Mouse (Mus musculus): ENCODE measurements around the gene Thyn1. TPM values are rescaled to one million over a fixed set of nuclear protein-coding genes. Genes with fewer than 3 reads are reported as not detected.
A peak's percentile ranks its signal among the peaks of the same experiment; 100 is the strongest.

Thyn1 gene
- polyA plus RNA-seq, 1 experiment from 2014 or later: 155 TPM

DNA sequence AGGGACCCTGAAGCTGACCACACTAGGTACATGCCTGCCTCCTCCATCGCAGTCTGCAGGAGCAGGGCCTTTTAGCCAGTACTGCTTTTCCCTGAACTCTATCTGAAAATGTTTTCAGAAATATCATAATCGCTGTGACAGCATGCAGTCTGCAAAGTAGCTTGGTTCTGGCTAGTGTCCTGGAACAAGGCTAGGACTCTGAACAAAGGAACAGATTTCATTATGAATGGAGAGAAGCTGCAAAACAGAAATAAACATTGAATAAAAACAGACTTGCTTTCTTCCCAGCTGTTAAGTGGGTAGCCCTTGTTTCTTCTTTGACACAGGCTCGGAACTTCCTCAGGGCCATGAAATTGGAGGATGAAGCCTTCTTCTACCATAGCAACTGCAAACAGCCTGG lies 5.7 kb downstream of the Thyn1 start:
- ATAC-seq (ENCODE audit: insufficient number of reproducible peaks, insufficient read depth, low FRiP score, low TSS enrichment): no peak
- 86% methylated on average over 3 of the region's 3 CpGs for WGBS
- Histone ChIP-seq H3K36me3 (peaks cover 67% of the 10 kb centered on the region), H3K4me1 (peaks cover 15% of the 10 kb centered on the region), H3K27ac (no peak overlapping the region), H3K9ac (no peak overlapping the region), H3K4me2 (replicated peaks) (no peak overlapping the region), H3K27me3 (no peaks in the 10 kb centered on the region), H3K9me3 (no peaks in the 10 kb centered on the region), H3K4me3 (no peak overlapping the region)

DNA sequence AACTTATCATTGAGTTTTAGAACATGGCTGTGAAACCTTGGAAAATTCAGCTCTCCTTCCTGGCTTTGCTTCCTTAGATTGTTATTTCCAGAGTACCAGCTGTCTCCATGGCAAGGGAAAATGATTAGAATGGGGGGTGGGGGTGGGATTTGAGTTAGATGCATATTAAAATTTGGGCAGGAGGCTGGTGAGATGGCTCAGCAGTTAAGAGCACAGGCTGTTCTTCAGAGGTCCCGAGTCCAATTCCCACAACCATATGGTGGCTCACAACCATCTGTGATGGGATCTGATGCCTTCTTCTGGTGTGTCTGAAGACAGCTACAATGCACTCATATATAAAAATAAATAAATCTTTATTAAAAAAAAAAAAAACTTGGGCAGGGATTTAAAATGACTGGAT lies 6.4 kb downstream of the Thyn1 start:
- H3K9ac ChIP-seq: no peak overlapping the region
- no peaks in the 10 kb centered on the region for H3K27me3 ChIP-seq
- no peak overlapping the region for H3K27ac ChIP-seq
- ATAC-seq (ENCODE audit: insufficient number of reproducible peaks, insufficient read depth, low FRiP score, low TSS enrichment): no peak
- H3K4me2 ChIP-seq (replicated peaks): no peak overlapping the region
- no peak overlapping the region for H3K4me3 ChIP-seq
- 76% methylated on average over 1 of the region's 1 CpGs for WGBS
- peaks cover 8% of the 10 kb centered on the region for H3K4me1 ChIP-seq
- no peaks in the 10 kb centered on the region for H3K9me3 ChIP-seq
- H3K36me3 ChIP-seq: peaks cover 74% of the 10 kb centered on the region

DNA sequence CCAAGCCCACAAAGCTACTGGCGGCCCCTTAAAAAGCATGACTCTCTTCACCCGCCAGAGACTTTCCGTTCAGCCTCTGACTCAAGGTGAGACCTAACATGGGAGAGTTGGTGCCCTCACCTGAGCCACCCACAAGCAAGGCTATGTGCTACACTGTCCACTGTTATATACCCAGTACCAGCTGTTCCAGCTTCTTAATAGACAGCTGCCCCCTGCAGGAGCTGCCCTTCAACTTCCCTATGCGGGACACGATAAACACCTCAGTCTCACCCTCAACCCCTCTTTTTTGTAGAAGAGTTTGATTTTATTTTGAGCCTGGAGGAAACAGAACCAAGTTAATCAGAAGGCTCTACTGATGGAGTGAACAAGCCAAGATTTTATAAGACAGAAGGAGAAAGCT lies 7.4 kb downstream of the Thyn1 start:
- no peak overlapping the region for H3K9ac ChIP-seq
- ATAC-seq (ENCODE audit: insufficient number of reproducible peaks, insufficient read depth, low FRiP score, low TSS enrichment): no peak
- no peaks in the 10 kb centered on the region for H3K9me3 ChIP-seq
- H3K4me1 ChIP-seq: no peaks in the 10 kb centered on the region
- H3K4me2 ChIP-seq (replicated peaks): no peak overlapping the region
- no peak overlapping the region for H3K27ac ChIP-seq
- H3K27me3 ChIP-seq: no peaks in the 10 kb centered on the region
- H3K36me3 ChIP-seq: peaks cover 83% of the 10 kb centered on the region
- 93% methylated on average over 5 of the region's 5 CpGs for WGBS
- H3K4me3 ChIP-seq: no peak overlapping the region

DNA sequence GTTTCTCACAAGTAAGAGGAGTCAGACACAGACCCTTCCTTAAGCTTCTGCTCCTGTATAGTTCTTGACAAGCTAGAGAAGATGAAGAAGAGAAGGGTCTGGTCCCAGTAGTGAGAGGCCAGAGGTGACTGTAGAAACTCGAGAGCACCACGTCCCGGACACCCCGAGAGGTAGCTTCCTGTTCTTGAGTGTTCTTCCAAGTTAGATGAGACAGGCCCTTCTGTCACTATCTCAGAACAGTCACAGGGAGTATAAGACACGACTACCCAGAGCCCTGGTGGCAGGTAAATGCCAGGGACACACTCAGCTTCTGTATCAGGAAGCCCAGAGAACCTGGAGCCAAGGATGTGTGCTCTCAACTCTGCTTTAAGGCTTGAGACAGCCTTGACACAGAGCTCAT lies 9.7 kb downstream of the Thyn1 start:
- H3K4me2 ChIP-seq (replicated peaks): no peak overlapping the region
- H3K27me3 ChIP-seq: no peaks in the 10 kb centered on the region
- peaks cover 95% of the 10 kb centered on the region for H3K36me3 ChIP-seq
- 79% methylated on average over 5 of the region's 5 CpGs for WGBS
- no peak overlapping the region for H3K9ac ChIP-seq
- no peaks in the 10 kb centered on the region for H3K4me1 ChIP-seq
- no peak overlapping the region for H3K27ac ChIP-seq
- H3K4me3 ChIP-seq: no peak overlapping the region
- ATAC-seq (ENCODE audit: insufficient number of reproducible peaks, insufficient read depth, low FRiP score, low TSS enrichment): no peak
- no peaks in the 10 kb centered on the region for H3K9me3 ChIP-seq

DNA sequence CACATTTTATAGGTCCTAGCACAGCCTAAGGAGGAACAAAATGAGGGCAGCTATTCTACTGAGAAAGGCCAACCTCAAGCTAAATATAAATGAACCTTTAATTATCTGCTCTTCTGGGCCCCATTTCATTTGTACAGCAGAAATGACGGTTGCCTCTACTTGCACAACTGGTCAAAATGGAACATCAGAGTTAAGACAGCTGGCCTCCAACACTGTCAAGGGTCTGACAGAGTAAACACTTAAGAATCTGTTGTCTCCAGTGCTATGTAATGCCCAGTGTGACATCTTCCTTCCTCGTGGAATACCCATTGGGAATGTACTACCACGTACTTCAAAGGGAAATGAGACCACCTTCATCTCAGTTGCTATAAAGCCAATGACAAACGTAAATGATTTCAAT lies 12.1 kb downstream of the Thyn1 start:
- Histone ChIP-seq H3K27ac (no peak overlapping the region), H3K9me3 (no peaks in the 10 kb centered on the region), H3K27me3 (no peaks in the 10 kb centered on the region), H3K4me1 (no peaks in the 10 kb centered on the region), H3K4me3 (no peak overlapping the region), H3K4me2 (replicated peaks) (no peak overlapping the region), H3K36me3 (peaks cover 91% of the 10 kb centered on the region), H3K9ac (no peak overlapping the region)
- 89% methylated on average over 4 of the region's 4 CpGs for WGBS
- no peak for ATAC-seq (ENCODE audit: insufficient number of reproducible peaks, insufficient read depth, low FRiP score, low TSS enrichment)

DNA sequence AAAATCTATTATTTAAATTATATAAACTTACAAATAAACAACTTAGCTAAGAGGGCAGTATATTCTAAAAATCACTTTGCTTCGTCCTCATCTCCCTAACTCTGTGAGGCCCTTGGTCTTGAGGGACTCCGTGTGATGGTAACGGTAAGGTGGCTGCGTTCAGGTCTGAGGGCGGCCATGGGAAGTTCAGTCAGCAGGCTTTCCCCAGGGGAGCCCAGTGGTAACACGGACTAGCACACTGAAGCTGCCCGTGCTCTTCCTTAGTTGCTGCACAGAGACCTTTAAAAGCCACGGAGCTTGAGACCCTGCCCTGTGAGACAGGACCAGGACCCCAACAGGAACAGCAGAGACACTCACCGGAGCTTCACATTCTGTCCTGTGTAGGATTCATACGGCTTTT lies 19.5 kb downstream of the Thyn1 start:
- H3K9ac ChIP-seq: no peak overlapping the region
- 92% methylated on average over 10 of the region's 10 CpGs for WGBS
- ATAC-seq (ENCODE audit: insufficient number of reproducible peaks, insufficient read depth, low FRiP score, low TSS enrichment): no peak
- no peak overlapping the region for H3K27ac ChIP-seq
- H3K4me3 ChIP-seq: no peak overlapping the region
- no peaks in the 10 kb centered on the region for H3K9me3 ChIP-seq
- H3K4me2 ChIP-seq (replicated peaks): no peak overlapping the region
- no peaks in the 10 kb centered on the region for H3K27me3 ChIP-seq
- peaks cover 43% of the 10 kb centered on the region for H3K36me3 ChIP-seq
- H3K4me1 ChIP-seq: no peaks in the 10 kb centered on the region

DNA sequence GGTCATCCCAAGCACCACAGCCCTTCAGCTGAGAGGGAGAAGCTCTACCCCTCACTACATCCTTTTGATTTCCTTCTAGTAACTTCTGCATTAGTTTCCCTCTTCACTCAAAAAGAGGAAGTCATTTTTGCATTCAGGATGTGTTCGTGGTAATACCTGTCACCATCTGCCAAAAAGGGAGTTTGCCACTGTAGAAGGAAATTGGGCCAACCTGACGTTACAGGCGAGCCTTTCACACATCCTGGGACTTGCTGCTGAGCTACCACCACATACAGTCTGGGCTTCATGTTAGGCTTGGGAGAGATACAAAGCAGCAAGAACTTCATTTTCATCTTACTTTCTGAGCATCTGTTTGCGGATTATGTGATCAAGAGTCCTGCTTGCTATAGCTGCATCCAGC lies 24.2 kb downstream of the Thyn1 start:
- peaks cover 12% of the 10 kb centered on the region for H3K36me3 ChIP-seq

DNA sequence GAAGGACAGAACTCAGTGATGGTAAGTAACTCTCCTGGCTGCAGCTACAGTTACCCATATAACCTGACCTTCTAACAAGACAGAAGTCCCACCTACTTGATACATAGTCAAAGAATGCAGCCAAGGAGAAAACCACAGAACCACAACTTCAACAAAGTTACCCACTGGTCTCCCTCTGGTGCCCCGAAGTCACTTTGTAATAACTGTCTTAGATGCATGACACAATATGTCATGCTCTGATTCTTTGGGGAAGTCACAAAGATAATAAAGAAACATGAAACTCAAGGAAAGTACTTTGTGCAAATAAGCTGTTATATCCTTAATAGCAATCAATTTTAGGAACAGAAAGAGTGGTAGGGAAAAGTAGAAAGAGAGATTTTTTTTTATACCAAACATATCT lies 27.2 kb downstream of the Thyn1 start:
- no peak overlapping the region for H3K4me3 ChIP-seq
- ATAC-seq (ENCODE audit: insufficient number of reproducible peaks, insufficient read depth, low FRiP score, low TSS enrichment): no peak
- H3K4me2 ChIP-seq (replicated peaks): no peak overlapping the region; the same call in 1 of the 2 replicates
- no peaks in the 10 kb centered on the region for H3K27me3 ChIP-seq
- H3K27ac ChIP-seq: no peak overlapping the region
- no peak overlapping the region for H3K9ac ChIP-seq
- 0 out of 2 replicates have a peak, but pooled peaks cover 6% of the 10 kb centered on the region for H3K36me3 ChIP-seq
- 88% methylated on average over 1 of the region's 1 CpGs for WGBS
- H3K9me3 ChIP-seq: no peaks in the 10 kb centered on the region
- H3K4me1 ChIP-seq: peaks cover 30% of the 10 kb centered on the region

More for the DNA sequence above, 24.2 kb downstream of the Thyn1 start:
- Histone ChIP-seq H3K27ac (no peak overlapping the region), H3K9me3 (no peaks in the 10 kb centered on the region), H3K4me2 (replicated peaks) (no peak overlapping the region), H3K27me3 (no peaks in the 10 kb centered on the region), H3K4me3 (no peak overlapping the region), H3K4me1 (peaks cover 21% of the 10 kb centered on the region), H3K9ac (no peak overlapping the region)
- WGBS: 87% methylated on average over 4 of the region's 4 CpGs
- ATAC-seq (ENCODE audit: insufficient number of reproducible peaks, insufficient read depth, low FRiP score, low TSS enrichment): no peak

DNA sequence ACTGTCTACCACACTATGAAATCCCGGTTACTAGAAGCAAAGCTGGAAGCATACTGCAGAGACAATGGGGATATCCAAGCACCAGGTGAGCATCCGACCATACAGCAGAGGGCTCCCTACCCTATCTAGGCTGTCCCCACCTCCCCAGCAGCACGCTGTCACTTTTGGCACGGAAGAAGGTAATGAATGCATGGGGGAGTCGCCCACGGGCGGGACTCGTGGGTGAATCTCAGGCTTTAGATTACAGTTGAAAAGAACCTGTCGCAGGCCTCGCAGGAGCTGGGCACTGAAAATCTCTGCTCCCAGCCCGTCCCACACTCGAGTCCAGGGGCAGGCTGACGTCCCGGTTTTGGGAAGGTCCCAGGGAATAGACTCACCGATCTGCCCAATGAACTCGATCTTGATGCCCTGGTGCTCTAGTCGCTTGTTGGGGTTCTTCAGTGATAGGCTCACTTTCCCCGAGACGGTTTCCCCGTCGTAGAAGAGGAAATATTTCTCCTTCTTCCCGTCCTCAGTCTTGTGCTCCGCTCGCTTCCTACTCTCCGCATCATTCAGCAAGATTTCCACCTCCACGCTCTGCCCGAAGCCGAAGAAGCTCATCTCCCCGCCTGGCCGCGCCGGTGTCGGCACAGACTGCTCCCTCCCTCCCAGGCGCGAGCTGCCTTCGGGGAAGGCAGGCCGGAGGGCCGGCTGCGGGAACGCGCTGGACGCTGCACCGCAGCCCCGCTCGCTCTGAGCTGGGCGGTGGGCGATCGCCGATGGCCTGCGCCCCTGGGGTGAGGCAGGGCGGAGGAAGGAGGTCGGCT lies 29.7 kb downstream of the Thyn1 start:
- Histone ChIP-seq H3K9ac (peak overlapping the region; percentile 95), H3K4me2 (replicated peaks) (peak overlapping the region; percentile 88), H3K4me1 (peaks cover 39% of the 10 kb centered on the region), H3K27me3 (no peaks in the 10 kb centered on the region), H3K36me3 (0 out of 2 replicates have a peak, but pooled peaks cover 3% of the 10 kb centered on the region), H3K9me3 (no peaks in the 10 kb centered on the region), H3K4me3 (peak overlapping the region; percentile 98), H3K27ac (peak overlapping the region; percentile 90)
- WGBS: under 1% methylated on average over 52 of the region's 52 CpGs
- peak; percentile 12 for ATAC-seq (ENCODE audit: insufficient number of reproducible peaks, insufficient read depth, low FRiP score, low TSS enrichment)

DNA sequence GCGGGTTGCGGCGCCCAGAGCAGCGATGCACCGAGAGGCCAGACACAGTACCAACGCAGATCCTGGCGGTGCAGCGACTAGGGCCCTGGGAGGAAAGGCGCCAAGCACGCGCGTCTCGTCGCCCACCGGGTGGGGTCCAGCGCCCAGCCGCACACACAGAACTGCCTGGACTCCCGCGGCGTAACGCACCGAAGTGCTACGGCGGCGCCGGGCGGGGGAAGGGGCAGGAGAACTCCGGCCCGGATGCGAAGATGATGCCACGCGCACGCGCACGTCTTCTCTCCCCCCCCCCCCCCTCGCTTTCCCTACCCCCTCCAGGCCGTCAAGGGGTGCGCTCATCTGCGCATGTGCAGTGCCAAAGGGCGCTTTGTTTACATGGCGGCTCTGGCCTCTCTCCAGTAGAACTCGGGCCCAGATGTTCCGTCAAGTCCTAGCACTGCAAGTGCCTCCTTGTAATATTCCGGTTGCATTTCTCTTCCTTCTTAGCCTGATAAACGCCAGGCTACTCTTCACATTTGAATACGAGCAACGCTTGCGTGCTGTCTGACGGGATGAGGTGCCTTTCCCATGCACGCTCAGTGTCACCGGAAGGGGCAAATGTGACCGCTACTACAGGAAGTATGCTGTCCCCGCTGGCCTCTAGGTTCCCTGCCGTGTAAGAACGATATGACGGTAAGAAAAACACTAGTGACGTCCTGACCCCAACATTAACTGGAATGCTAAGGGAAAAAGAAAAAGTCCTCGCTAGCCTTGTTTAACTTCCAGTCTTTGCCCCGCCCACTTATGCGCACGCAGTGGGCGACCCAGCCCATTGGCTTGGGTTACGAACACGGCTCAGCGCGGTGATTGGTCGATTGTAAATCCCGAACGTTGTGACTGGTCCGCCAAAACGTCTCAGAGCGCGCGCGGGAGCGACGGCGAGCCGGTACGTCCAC lies 30.6 kb downstream of the Thyn1 start, which contains the start of the genes Vps26b and Ncapd3:
Vps26b (minus strand) TSS at position 238 of the 935 bp plus-strand sequence.
Ncapd3 (plus strand) TSS at position 348 of the 935 bp plus-strand sequence.
- peak; percentile 93 for ATAC-seq (ENCODE audit: insufficient number of reproducible peaks, insufficient read depth, low FRiP score, low TSS enrichment)
- H3K27ac ChIP-seq: peak within 1 kb of the TSS; percentile 90
- H3K4me1 ChIP-seq: peaks cover 39% of the 10 kb centered on the region
- peak within 1 kb of the TSS; percentile 98 for H3K4me3 ChIP-seq
- no peaks in the 10 kb centered on the region for H3K36me3 ChIP-seq
- WGBS: under 1% methylated on average over 67 of the region's 80 CpGs
- H3K9me3 ChIP-seq: no peaks in the 10 kb centered on the region
- no peaks in the 10 kb centered on the region for H3K27me3 ChIP-seq
- peak within 1 kb of the TSS; percentile 88 for H3K4me2 ChIP-seq (replicated peaks)
- H3K9ac ChIP-seq: peak within 1 kb of the TSS; percentile 95

DNA sequence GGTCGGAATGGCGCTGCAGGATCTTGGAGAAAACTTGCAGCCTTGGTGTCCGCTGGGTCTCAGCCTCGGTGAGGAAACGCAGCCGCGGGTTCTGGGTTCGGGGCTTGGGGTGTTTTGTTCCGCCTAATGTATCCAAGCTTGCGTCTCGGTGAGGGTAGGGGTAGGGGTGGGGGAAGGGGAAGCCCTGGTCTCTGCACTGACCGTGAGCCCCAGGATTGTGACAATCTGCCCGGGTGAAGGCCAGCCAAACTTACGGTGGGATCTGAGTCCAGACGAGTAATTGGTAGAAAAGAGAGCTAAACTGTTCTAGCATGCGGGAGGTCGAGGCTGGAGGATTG lies 31.2 kb downstream of the Thyn1 start:
- no peak for ATAC-seq (ENCODE audit: insufficient number of reproducible peaks, insufficient read depth, low FRiP score, low TSS enrichment)
- no peaks in the 10 kb centered on the region for H3K36me3 ChIP-seq
- peak overlapping the region; percentile 88 for H3K4me2 ChIP-seq (replicated peaks)
- WGBS: under 1% methylated on average over 17 of the region's 17 CpGs
- H3K4me1 ChIP-seq: peaks cover 39% of the 10 kb centered on the region
- H3K9me3 ChIP-seq: no peaks in the 10 kb centered on the region
- H3K27ac ChIP-seq: 0 out of 2 replicates have a peak overlapping the region, but pooled peaks have one; percentile 90
- no peaks in the 10 kb centered on the region for H3K27me3 ChIP-seq
- H3K9ac ChIP-seq: peak overlapping the region; percentile 70
- H3K4me3 ChIP-seq: peak overlapping the region; percentile 98

Data from embryonic facial prominence, embryonic 12.5 days (tissue).